Mouse (Mus musculus): ENCODE measurements around the gene Pld4.

- no peak for TF ChIP-seq POLR2A (IDR thresholded peaks at IDR 0.05; ENCODE audit: control insufficient read depth, low read depth, low read length)
- no peak for TF ChIP-seq CTCF (IDR thresholded peaks at IDR 0.05; ENCODE audit: control insufficient read depth, insufficient read depth, insufficient replicate concordance, low read depth, low read length)
Measured at GRCm38 (mm10) chr12:112747606-112747970, 12.9 kb upstream of the Pld4 start.
